Mouse (Mus musculus): ENCODE data around the gene Fmo2. TPM values are rescaled to one million over a fixed set of nuclear protein-coding genes. Genes with fewer than 3 reads are reported as not detected.
A peak's percentile ranks its signal among the peaks of the same experiment; 100 is the strongest.

The Fmo2 gene
- polyA plus RNA-seq, 1 experiment from 2014 or later = 0.02 TPM

- no peak overlapping the region for H3K27ac ChIP-seq (replicated peaks)
- DNase-seq (ENCODE audit: low spot score) = no peak
- no peaks in the 10 kb centered on the region for H3K36me3 ChIP-seq
- H3K4me1 ChIP-seq = no peaks in the 10 kb centered on the region
- H3K9me3 ChIP-seq (replicated peaks) = no peaks in the 10 kb centered on the region
- no peak overlapping the region for H3K4me3 ChIP-seq
- 70% methylated on average over 2 of the region's 2 CpGs for WGBS
- no peaks in the 10 kb centered on the region for H3K27me3 ChIP-seq (ENCODE audit: low read depth, poor library complexity, severe bottlenecking)
Observed at GRCm38 (mm10) chr1:162930631-162931030, 32.1 kb upstream of the Fmo2 start.

DNA sequence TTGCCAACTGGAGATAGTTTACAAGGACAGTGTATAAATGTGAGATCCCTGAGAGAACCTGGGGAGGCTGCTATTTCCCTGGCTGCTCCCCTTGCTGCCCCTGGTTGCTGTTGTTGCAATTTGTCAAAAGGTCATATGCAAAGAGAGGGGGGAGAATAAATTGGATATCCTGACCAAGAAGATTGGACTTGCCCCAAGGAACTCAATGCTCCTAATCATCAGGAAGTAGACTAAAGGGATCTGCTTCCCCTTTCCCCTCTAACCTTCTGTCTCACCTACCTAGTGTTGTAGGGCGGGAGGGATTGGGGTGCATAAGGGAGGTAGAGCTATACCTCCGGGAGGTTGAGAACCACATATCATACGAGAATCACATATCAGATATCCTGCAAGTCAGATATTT, 30.6 kb upstream of the Fmo2 start:
- no peak for DNase-seq (ENCODE audit: low spot score)
- H3K36me3 ChIP-seq = no peaks in the 10 kb centered on the region
- no peaks in the 10 kb centered on the region for H3K4me1 ChIP-seq
- no peak overlapping the region for H3K4me3 ChIP-seq
- no peaks in the 10 kb centered on the region for H3K9me3 ChIP-seq (replicated peaks)
- H3K27ac ChIP-seq (replicated peaks) = no peak overlapping the region
- WGBS = 84% methylated on average over 3 of the region's 3 CpGs
- H3K27me3 ChIP-seq (ENCODE audit: low read depth, poor library complexity, severe bottlenecking) = no peaks in the 10 kb centered on the region

GRCm38 (mm10) chr1:162925121-162925520, 26.6 kb upstream of the Fmo2 start:
- no peaks in the 10 kb centered on the region for H3K9me3 ChIP-seq (replicated peaks)
- DNase-seq (ENCODE audit: low spot score) = no peak
- no peak overlapping the region for H3K4me3 ChIP-seq
- WGBS = 100% methylated on average over 1 of the region's 1 CpGs
- no peak overlapping the region for H3K27ac ChIP-seq (replicated peaks)
- no peaks in the 10 kb centered on the region for H3K36me3 ChIP-seq
- no peaks in the 10 kb centered on the region for H3K4me1 ChIP-seq
- H3K27me3 ChIP-seq (ENCODE audit: low read depth, poor library complexity, severe bottlenecking) = no peaks in the 10 kb centered on the region

- 80% methylated on average over 8 of the region's 8 CpGs for WGBS
- H3K4me3 ChIP-seq = no peak overlapping the region
Observed at GRCm38 (mm10) chr1:162916661-162917060, 18.1 kb upstream of the Fmo2 start.

DNA sequence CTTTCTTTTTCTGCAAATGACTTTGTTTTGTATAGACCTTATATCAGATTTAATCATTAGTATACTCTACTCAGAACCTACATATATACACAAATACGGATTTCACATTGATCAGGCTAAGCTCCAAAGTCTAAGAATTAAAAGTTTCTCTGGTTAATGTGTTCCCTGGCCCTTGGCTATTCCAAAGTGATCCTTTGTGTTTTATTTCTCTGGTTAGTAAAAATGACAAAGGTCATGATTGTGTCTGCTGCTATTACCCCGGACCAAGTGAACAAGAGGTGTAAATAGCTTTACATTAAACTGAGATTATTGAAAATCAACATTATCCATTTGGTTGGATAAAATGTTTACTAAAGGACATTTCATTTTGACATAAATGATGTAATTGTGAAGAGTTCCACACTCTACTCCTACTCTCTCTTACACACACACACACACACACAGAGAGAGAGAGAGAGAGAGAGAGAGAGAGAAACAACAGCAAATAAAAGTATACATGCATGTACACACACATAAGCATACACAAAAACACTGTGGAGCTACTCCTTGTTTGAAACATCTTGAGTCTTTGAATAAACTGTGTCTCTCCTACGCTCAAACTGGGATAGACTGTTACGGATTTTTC, 16.5 kb upstream of the Fmo2 start:
- H3K4me3 ChIP-seq = no peak overlapping the region
- no peaks in the 10 kb centered on the region for H3K36me3 ChIP-seq
- H3K9me3 ChIP-seq (replicated peaks) = no peaks in the 10 kb centered on the region
- WGBS = 88% methylated on average over 4 of the region's 4 CpGs
- no peak overlapping the region for H3K27ac ChIP-seq (replicated peaks)
- H3K4me1 ChIP-seq = peaks cover 6% of the 10 kb centered on the region; the same call in 1 of the 2 replicates
- no peak for DNase-seq (ENCODE audit: low spot score)
- no peaks in the 10 kb centered on the region for H3K27me3 ChIP-seq (ENCODE audit: low read depth, poor library complexity, severe bottlenecking)

More at GRCm38 (mm10) chr1:162916661-162917060, 18.1 kb upstream of the Fmo2 start:
- Histone ChIP-seq H3K27ac (replicated peaks) (no peak overlapping the region), H3K36me3 (no peaks in the 10 kb centered on the region), H3K27me3 (ENCODE audit: low read depth, poor library complexity, severe bottlenecking) (no peaks in the 10 kb centered on the region), H3K4me1 (peaks cover 6% of the 10 kb centered on the region; the same call in 1 of the 2 replicates), H3K9me3 (replicated peaks) (no peaks in the 10 kb centered on the region)
- DNase-seq (ENCODE audit: low spot score) = no peak

DNA sequence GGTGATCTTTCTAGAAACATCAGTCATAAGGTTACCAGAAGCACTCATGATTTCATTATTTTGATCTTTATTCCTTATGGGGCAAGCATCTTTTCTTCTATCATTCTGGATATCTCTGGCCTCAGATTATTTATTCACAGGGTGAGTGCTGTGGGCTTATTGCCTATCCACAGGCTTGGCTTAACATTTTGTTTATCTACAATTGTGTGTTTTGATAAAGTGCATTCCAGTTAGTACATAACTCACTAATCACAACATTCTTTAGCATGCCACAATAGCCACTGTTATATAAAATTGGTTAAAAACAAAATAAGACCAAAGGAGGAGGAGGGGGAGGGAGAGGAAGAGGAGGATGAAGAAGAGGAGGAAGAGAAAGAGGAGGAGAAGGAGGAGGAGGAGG, 13.6 kb upstream of the Fmo2 start:
- peaks cover 6% of the 10 kb centered on the region; the same call in 1 of the 2 replicates for H3K4me1 ChIP-seq
- no peaks in the 10 kb centered on the region for H3K36me3 ChIP-seq
- no peaks in the 10 kb centered on the region for H3K9me3 ChIP-seq (replicated peaks)
- H3K4me3 ChIP-seq = no peak overlapping the region
- DNase-seq (ENCODE audit: low spot score) = no peak
- H3K27ac ChIP-seq (replicated peaks) = no peak overlapping the region
- no peaks in the 10 kb centered on the region for H3K27me3 ChIP-seq (ENCODE audit: low read depth, poor library complexity, severe bottlenecking)

DNA sequence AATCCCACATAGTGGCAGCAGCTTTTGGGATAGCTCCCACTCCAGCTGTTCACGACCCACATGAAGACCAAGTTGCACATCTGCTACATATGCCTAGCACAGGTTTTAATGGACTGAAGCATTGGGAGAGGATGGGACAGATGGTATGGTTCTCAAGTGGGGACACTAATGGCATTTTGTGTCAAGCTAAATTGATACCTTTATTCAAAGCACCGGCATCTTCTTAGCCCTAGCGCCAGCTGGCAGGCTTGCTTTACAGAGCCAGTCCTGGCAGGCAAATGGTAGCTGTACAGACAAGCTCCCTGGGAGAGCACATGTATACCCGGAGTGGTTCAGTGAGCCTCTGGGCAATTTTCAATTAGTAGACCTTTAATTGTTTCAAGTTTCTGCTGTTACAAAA, 3.4 kb upstream of the Fmo2 start:
- no peaks in the 10 kb centered on the region for H3K4me1 ChIP-seq
- H3K36me3 ChIP-seq = no peaks in the 10 kb centered on the region
- 85% methylated on average over 4 of the region's 4 CpGs for WGBS
- no peak overlapping the region for H3K4me3 ChIP-seq
- no peaks in the 10 kb centered on the region for H3K27me3 ChIP-seq (ENCODE audit: low read depth, poor library complexity, severe bottlenecking)
- no peak for DNase-seq (ENCODE audit: low spot score)
- no peak overlapping the region for H3K27ac ChIP-seq (replicated peaks)
- H3K9me3 ChIP-seq (replicated peaks) = no peaks in the 10 kb centered on the region

DNA sequence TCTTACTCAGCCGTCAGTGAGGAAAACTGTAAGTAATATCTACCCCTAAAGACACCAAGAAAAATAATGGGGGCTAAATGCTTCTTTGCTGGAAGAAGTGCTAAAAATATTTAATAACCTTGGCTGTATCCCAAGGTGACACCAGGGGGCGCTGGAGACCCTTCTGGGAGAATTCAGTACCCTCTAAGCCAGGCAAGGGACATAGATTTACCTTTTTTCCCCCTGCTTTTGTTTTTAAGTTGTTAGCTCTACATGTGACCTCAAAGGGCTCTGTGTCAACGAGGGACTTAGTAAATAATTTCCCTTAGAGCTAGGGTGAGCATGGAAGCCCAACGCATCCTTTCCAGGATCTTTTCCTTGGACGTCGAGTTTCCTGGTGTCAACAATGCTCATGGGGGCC, 2.6 kb downstream of the Fmo2 start:
- Histone ChIP-seq H3K36me3 (no peaks in the 10 kb centered on the region), H3K4me1 (no peaks in the 10 kb centered on the region), H3K27ac (replicated peaks) (no peak overlapping the region), H3K9me3 (replicated peaks) (no peaks in the 10 kb centered on the region), H3K4me3 (no peak overlapping the region), H3K27me3 (ENCODE audit: low read depth, poor library complexity, severe bottlenecking) (no peaks in the 10 kb centered on the region)
- peak; percentile 64 for DNase-seq (ENCODE audit: low spot score)
- WGBS = 45% methylated on average over 6 of the region's 6 CpGs

DNA sequence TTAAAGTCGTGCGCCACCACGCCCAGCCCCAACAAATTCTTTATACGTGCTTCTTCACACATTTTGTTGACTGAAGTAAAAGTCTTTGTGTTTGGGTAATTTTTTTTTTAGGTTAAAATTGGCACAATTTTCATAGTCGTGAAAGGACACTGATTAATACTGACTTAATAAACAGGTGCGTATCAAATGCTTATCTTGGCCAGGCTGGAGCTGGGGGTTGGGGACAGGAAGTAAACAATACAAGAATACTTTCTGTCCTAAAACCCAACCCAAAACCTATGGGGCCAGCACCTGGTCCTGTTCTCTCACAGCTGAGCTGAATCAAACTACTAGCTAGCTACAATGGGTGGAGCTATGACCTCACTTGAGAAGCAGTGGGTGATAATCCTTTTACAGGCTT, 5.5 kb downstream of the Fmo2 start:
- Histone ChIP-seq H3K27ac (replicated peaks) (no peak overlapping the region), H3K4me3 (no peak overlapping the region), H3K36me3 (no peaks in the 10 kb centered on the region), H3K27me3 (ENCODE audit: low read depth, poor library complexity, severe bottlenecking) (no peaks in the 10 kb centered on the region), H3K4me1 (no peaks in the 10 kb centered on the region), H3K9me3 (replicated peaks) (0 out of 2 replicates have a peak, but pooled peaks cover 4% of the 10 kb centered on the region)
- DNase-seq (ENCODE audit: low spot score) = no peak
- 93% methylated on average over 6 of the region's 6 CpGs for WGBS

DNA sequence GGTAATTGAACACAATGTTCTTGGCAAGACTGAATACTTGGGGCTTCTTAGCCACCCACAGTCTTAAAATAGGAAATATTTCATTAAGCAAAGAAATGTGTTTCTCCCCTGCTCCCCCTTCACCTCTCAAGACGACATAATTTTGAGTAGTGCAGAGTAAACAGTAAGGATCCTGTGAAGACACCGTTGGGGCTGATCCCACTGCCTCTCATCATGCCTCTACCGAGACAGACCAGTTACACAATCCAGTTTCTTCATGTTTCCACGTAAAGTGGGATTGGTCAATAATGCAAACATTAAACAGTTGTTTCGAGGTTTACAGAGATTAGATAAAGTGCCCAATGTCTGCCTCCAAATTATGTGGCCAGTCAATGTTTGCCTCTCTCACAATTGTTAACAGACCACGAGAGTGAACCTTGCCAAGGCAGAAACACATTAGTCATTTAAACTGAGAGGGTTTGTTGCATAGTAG, 6.5 kb downstream of the Fmo2 start:
- Histone ChIP-seq H3K27me3 (ENCODE audit: low read depth, poor library complexity, severe bottlenecking) (no peaks in the 10 kb centered on the region), H3K4me3 (no peak overlapping the region), H3K4me1 (no peaks in the 10 kb centered on the region), H3K36me3 (no peaks in the 10 kb centered on the region), H3K9me3 (replicated peaks) (0 out of 2 replicates have a peak, but pooled peaks cover 4% of the 10 kb centered on the region), H3K27ac (replicated peaks) (no peak overlapping the region)
- DNase-seq (ENCODE audit: low spot score) = no peak
- WGBS = 85% methylated on average over 6 of the region's 6 CpGs

- H3K9me3 ChIP-seq (replicated peaks) = 0 out of 2 replicates have a peak, but pooled peaks cover 4% of the 10 kb centered on the region
- DNase-seq (ENCODE audit: low spot score) = no peak
- H3K27me3 ChIP-seq (ENCODE audit: low read depth, poor library complexity, severe bottlenecking) = no peaks in the 10 kb centered on the region
- no peak overlapping the region for H3K4me3 ChIP-seq
- no peaks in the 10 kb centered on the region for H3K4me1 ChIP-seq
- WGBS = 91% methylated on average over 12 of the region's 12 CpGs
- no peak overlapping the region for H3K27ac ChIP-seq (replicated peaks)
- H3K36me3 ChIP-seq = no peaks in the 10 kb centered on the region
Observed at GRCm38 (mm10) chr1:162888646-162889045, 9.9 kb downstream of the Fmo2 start.

GRCm38 (mm10) chr1:162887644-162888043, 10.9 kb downstream of the Fmo2 start:
- Histone ChIP-seq H3K36me3 (no peaks in the 10 kb centered on the region), H3K4me3 (no peak overlapping the region), H3K9me3 (replicated peaks) (0 out of 2 replicates have a peak, but pooled peaks cover 4% of the 10 kb centered on the region), H3K27me3 (ENCODE audit: low read depth, poor library complexity, severe bottlenecking) (no peaks in the 10 kb centered on the region), H3K4me1 (no peaks in the 10 kb centered on the region), H3K27ac (replicated peaks) (no peak overlapping the region)
- DNase-seq (ENCODE audit: low spot score) = no peak
- WGBS = 94% methylated on average over 7 of the region's 7 CpGs

DNA sequence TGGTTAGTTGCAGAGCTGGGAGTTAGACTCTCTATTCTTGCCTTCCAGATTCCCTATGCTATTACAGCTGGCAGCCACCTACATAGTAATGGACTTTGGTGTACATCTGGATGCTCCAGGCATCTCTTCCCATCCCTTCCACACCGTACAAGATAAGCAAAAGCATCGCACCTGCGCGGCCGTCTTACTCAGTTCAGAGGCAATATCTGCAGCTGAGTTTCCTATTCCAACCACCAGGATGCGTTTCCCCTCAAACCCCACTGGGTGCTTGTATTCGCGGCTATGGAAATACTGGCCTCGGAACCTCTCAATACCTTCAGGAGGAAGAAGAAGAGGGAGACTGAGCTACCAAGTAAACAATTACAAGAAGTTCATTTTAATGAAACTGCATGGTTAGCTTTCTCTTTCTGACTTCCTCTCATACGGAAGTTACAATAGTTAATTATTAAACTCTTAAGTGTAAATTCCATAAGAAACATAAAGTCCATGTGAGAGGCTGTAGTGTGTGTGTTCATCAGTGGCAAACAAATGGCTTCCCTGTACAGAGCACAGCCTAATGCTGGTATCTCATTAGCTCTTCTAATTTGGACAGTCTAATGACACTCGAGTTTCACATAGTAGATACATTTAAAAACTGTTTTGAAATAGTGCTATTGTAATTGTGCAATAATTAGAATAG, 12.2 kb downstream of the Fmo2 start:
- Histone ChIP-seq H3K4me3 (no peak overlapping the region), H3K27ac (replicated peaks) (no peak overlapping the region), H3K4me1 (no peaks in the 10 kb centered on the region), H3K9me3 (replicated peaks) (0 out of 2 replicates have a peak, but pooled peaks cover 4% of the 10 kb centered on the region), H3K27me3 (ENCODE audit: low read depth, poor library complexity, severe bottlenecking) (no peaks in the 10 kb centered on the region), H3K36me3 (no peaks in the 10 kb centered on the region)
- no peak for DNase-seq (ENCODE audit: low spot score)
- WGBS = 85% methylated on average over 11 of the region's 11 CpGs
